Mouse (Mus musculus) CH12.LX (cell line): ENCODE data around the gene Ddah2.

ENCODE experiments used
- CTCF ChIP-seq, 2 experiments: IDR thresholded peaks in 1 of 2; conservative IDR thresholded peaks in 1 of 2; 2 replicates each; pipeline ENCODE4 v1.5.1; 2011 to 2012; ENCODE audit warnings: low read depth in 2 of 2, low read length in 2 of 2, improper control_type of control experiment in 1 of 2, inconsistent platforms in 1 of 2, mild to moderate bottlenecking in 1 of 2, moderate library complexity in 1 of 2
- MYC ChIP-seq: IDR thresholded peaks from 2 replicates; pipeline ENCODE4 v1.6.1; 2011; ENCODE audit warnings: low read depth, mild to moderate bottlenecking, improper control_type of control experiment, low read length

- TF ChIP-seq CTCF (conservative IDR thresholded peaks at IDR 0.05 in 1 of 2, IDR thresholded peaks at IDR 0.05 in 1 of 2; ENCODE audit: low read depth in 2 of 2, low read length in 2 of 2) (no peak), MYC (no peak)
These were observed 38.4 kb downstream of the Ddah2 start for GRCm38 (mm10) chr17:35097164-35097655.
